Mouse (Mus musculus): Measurements from ENCODE around the gene Vps39. TPM values are rescaled to one million over a fixed set of nuclear protein-coding genes. Genes with fewer than 3 reads are reported as not detected.

The Vps39 gene
- total and polyA plus RNA-seq, 3 experiments: 21.3 to 41.8 (median 33.7) TPM

GRCm38 (mm10) chr2:120284705-120285104 lies 68.2 kb downstream of the Vps39 start:
- Histone ChIP-seq H3K27ac (ENCODE audit: insufficient read depth, low read depth) (no peak overlapping the region), H3K9ac (ENCODE audit: insufficient read depth, low read depth) (no peak overlapping the region), H3K36me3 (replicated peaks in 1 of 2; ENCODE audit: control insufficient read depth in 1 of 2, insufficient read depth in 1 of 2, low read length in 1 of 2) (no peaks in the 10 kb centered on the region), H3K4me1 (ENCODE audit: control insufficient read depth in 1 of 2, insufficient read depth in 2 of 2) (peaks cover 0 to 2% of the 10 kb centered on the region in 2 experiments; a peak in 1 of 4 replicates), H3K9me3 (replicated peaks; ENCODE audit: low read length) (no peaks in the 10 kb centered on the region), H3K79me2 (replicated peaks; ENCODE audit: control insufficient read depth, extremely low read depth, insufficient read depth, poor library complexity, severe bottlenecking) (no peaks in the 10 kb centered on the region), H3K4me3 (replicated peaks in 1 of 3; ENCODE audit: low read depth in 2 of 3, low read length in 2 of 3, poor library complexity in 1 of 3) (no peak overlapping the region), H3K4me2 (ENCODE audit: insufficient read depth, low read depth, poor library complexity, severe bottlenecking) (no peak overlapping the region), H3K27me3 (replicated peaks) (peaks cover 3% of the 10 kb centered on the region)
- in situ Hi-C loops (cut with MboI; ENCODE audit: low pct_ligation_motif_present, low pct_unique_long_range_greater_than_20kb, low sequenced_read_pairs) (loop anchor here (25.0 kb wide), 1 partner anchor 197 kb away; no protein-coding TSS in a partner anchor), dilution Hi-C loops (cut with MboI; ENCODE audit: extremely low pct_ligation_motif_present, extremely low pct_unique_long_range_greater_than_20kb, low sequenced_read_pairs) (no loop called here)
- TF ChIP-seq CTCF (conservative IDR thresholded peaks at IDR 0.05 in 1 of 2, IDR thresholded peaks at IDR 0.05 in 1 of 2; ENCODE audit: low read depth in 2 of 2, low read length in 2 of 2) (no peak), SMC3 (IDR thresholded peaks at IDR 0.05; ENCODE audit: low read depth, low read length) (no peak), JUND (conservative IDR thresholded peaks at IDR 0.05; ENCODE audit: low read depth, low read length) (no peak), NRF1 (IDR thresholded peaks at IDR 0.05; ENCODE audit: low read depth, low read length) (no peak), E2F4 (IDR thresholded peaks at IDR 0.05; ENCODE audit: insufficient replicate concordance, low read depth, low read length) (no peak), PAX5 (IDR thresholded peaks at IDR 0.05; ENCODE audit: low read length) (no peak), ZC3H11A (IDR thresholded peaks at IDR 0.05; ENCODE audit: low read depth, low read length) (no peak), USF2 (conservative IDR thresholded peaks at IDR 0.05; ENCODE audit: low read depth, low read length) (no peak), GABPA (IDR thresholded peaks at IDR 0.05; ENCODE audit: insufficient replicate concordance, low read depth, low read length) (no peak), JUN (IDR thresholded peaks at IDR 0.05; ENCODE audit: insufficient read depth, low read depth, low read length) (no peak), MYC (IDR thresholded peaks at IDR 0.05; ENCODE audit: low read depth, low read length) (no peak), MAZ (IDR thresholded peaks at IDR 0.05; ENCODE audit: low read depth, low read length) (no peak), POLR2A (IDR thresholded peaks at IDR 0.05; ENCODE audit: low read depth, low read length) (no peak), ELF1 (IDR thresholded peaks at IDR 0.05; ENCODE audit: low read depth, low read length) (no peak), ZKSCAN1 (IDR thresholded peaks at IDR 0.05; ENCODE audit: borderline replicate concordance, low read depth, low read length) (no peak)
- DNase-seq (ENCODE audit: extremely low read depth): no peak

DNA sequence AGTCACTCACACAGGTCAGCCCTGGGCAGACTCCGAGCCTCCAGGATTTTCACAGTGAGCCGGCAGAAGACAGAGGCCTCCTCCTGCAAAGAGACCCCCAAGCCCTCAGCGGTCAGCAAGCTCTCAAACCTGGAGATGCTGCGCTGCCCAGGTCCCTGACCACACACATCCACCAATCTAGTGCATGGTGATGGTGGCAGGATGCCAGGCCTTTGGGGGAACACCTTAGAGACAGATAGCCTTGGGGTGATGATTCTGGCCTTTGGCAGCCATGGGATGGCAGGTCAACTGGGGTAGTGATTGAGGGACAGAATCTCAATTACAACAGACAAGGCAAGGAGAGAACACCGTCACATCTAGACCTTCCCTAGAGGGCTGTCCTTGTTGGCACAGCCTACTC lies 68.8 kb downstream of the Vps39 start:
- H3K27me3 ChIP-seq (replicated peaks): peaks cover 3% of the 10 kb centered on the region
- no peaks in the 10 kb centered on the region for H3K9me3 ChIP-seq (replicated peaks; ENCODE audit: low read length)
- no peak overlapping the region for H3K4me3 ChIP-seq (replicated peaks in 1 of 3; ENCODE audit: low read depth in 2 of 3, low read length in 2 of 3, poor library complexity in 1 of 3)
- in situ Hi-C loops (cut with MboI; ENCODE audit: low pct_ligation_motif_present, low pct_unique_long_range_greater_than_20kb, low sequenced_read_pairs) (loop anchor here (25.0 kb wide), 1 partner anchor 197 kb away; no protein-coding TSS in a partner anchor), dilution Hi-C loops (cut with MboI; ENCODE audit: extremely low pct_ligation_motif_present, extremely low pct_unique_long_range_greater_than_20kb, low sequenced_read_pairs) (no loop called here)
- H3K4me2 ChIP-seq (ENCODE audit: insufficient read depth, low read depth, poor library complexity, severe bottlenecking): no peak overlapping the region
- H3K79me2 ChIP-seq (replicated peaks; ENCODE audit: control insufficient read depth, extremely low read depth, insufficient read depth, poor library complexity, severe bottlenecking): no peaks in the 10 kb centered on the region
- no peak overlapping the region for H3K27ac ChIP-seq (ENCODE audit: insufficient read depth, low read depth)
- no peak overlapping the region for H3K9ac ChIP-seq (ENCODE audit: insufficient read depth, low read depth)
- H3K4me1 ChIP-seq (ENCODE audit: control insufficient read depth in 1 of 2, insufficient read depth in 2 of 2): peaks cover 0 to 3% of the 10 kb centered on the region in 2 experiments; a peak in 1 of 4 replicates
- H3K36me3 ChIP-seq (replicated peaks in 1 of 2; ENCODE audit: control insufficient read depth in 1 of 2, insufficient read depth in 1 of 2, low read length in 1 of 2): no peaks in the 10 kb centered on the region
- no peak for TF ChIP-seq ZKSCAN1 (IDR thresholded peaks at IDR 0.05; ENCODE audit: borderline replicate concordance, low read depth, low read length)
- no peak for TF ChIP-seq KAT2A (IDR thresholded peaks at IDR 0.05; ENCODE audit: insufficient replicate concordance, low read length)
- TF ChIP-seq POLR2AphosphoS2 (IDR thresholded peaks at IDR 0.05; ENCODE audit: low read depth, low read length): no peak
- TF ChIP-seq HCFC1 (IDR thresholded peaks at IDR 0.05; ENCODE audit: low read depth, low read length): no peak
- TF ChIP-seq MAFK (IDR thresholded peaks at IDR 0.05; ENCODE audit: insufficient replicate concordance, low read length): no peak
- TF ChIP-seq ZNF384 (IDR thresholded peaks at IDR 0.05; ENCODE audit: low read depth, low read length): no peak
- TF ChIP-seq GABPA (IDR thresholded peaks at IDR 0.05; ENCODE audit: insufficient replicate concordance, low read depth, low read length): no peak
- no peak for TF ChIP-seq EP300 (IDR thresholded peaks at IDR 0.05; ENCODE audit: low read length)
- TF ChIP-seq JUND (conservative IDR thresholded peaks at IDR 0.05; ENCODE audit: low read depth, low read length): no peak
- no peak for DNase-seq (ENCODE audit: extremely low read depth)

Measured in CH12.LX (cell line).